Mouse (Mus musculus): ENCODE measurements around the gene Acaca.
"Not testable (repeated sequence)": the region's sequence is repeated elsewhere in the genome, so short reads cannot be mapped to it uniquely, and the experiment has no call there.

Acaca gene

GRCm38 (mm10) chr11:84332860-84333259 is 203.4 kb downstream of the Acaca start:
- no peak for DNase-seq (ENCODE audit: low spot score)

DNA sequence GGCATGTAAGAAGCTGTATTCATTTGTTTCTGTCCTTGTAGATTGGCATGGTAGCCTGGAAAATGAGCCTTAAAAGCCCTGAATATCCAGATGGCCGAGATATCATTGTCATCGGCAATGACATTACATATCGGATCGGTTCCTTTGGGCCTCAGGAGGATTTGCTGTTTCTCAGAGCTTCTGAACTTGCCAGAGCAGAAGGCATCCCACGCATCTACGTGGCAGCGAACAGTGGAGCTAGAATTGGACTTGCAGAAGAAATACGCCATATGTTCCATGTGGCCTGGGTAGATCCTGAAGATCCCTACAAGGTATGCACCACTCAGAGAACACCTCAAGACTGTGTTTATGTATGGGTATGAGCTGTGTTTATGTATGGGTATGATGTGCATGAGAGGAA is 208.8 kb downstream of the Acaca start:
- DNase-seq (ENCODE audit: low spot score), result not testable (repeated sequence)

- DNase-seq (ENCODE audit: low spot score), result no peak
Measured at GRCm38 (mm10) chr11:84340630-84341029, 211.2 kb downstream of the Acaca start.

DNA sequence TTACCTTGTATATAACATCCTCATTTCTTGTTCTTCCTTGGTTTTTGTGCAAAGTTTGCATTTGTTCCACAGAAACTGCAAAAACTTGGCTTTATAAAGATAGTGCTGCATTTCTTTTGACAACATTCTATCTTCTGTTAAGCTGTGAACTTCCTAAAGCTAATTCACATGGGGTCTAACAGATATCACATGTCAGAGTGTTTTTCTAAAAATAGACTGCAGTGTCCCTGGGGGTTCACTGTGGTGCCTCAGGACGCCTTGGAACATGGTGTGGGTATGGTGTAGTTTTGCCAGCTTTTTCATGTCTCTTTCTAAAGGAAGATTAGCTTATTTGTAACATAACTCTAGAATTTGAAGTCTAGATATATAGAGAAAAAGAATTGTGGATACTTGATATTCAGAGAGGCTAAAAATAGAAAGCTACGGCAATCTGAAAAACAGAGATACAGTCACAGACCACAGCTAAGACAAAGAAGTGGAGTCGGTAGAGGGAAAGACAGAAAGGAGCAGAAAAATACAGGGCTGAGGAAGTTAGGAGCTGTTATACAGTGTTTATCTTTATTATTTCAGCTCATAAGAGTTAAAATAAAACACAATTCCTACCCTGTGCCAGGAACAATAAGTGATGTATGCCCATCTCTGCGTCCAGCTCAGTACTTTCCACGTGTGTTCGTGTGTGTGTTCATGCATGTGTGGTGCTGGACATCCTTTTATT is 215.2 kb downstream of the Acaca start:
- no peak for DNase-seq (ENCODE audit: low spot score)

GRCm38 (mm10) chr11:84347766-84348165 is 218.3 kb downstream of the Acaca start:
- DNase-seq (ENCODE audit: low spot score), result no peak

GRCm38 (mm10) chr11:84348843-84349825 is 219.7 kb downstream of the Acaca start:
- DNase-seq (ENCODE audit: low spot score), result no peak

- no peak for DNase-seq (ENCODE audit: low spot score)
Measured at GRCm38 (mm10) chr11:84351150-84351549, 221.7 kb downstream of the Acaca start.

DNA sequence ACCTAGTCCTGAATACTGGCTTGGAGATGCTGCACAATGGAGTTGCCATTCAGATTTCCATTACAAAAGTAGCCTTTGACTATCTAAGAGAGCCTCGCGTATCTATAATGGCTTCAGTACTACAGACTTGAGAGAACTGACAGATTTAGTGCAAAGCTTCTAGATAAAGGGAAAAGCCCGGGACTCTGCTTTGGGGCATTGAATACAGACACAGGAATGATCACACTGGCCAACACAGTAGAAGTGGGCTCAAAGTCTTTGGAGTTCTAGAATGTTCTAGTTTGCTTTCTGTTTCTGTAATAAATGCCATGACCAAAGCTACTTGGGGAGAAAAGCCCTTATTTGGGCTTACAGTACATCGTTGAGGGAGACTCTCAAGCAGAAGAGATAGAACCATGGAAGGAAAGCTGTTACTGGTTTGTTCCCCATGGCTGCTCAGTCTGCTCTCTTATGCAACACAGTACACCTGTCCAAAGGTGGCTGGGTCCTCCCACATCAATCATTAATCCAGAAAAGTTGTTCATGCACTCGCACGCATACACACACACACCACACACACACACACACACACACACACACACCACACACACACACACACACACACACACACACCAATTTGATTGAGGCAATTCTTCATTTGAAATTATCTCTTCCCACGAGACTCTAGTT is 223.7 kb downstream of the Acaca start:
- DNase-seq (ENCODE audit: low spot score), result no peak

GRCm38 (mm10) chr11:84357304-84357703 is 227.8 kb downstream of the Acaca start:
- DNase-seq (ENCODE audit: low spot score), result no peak

- no peak for DNase-seq (ENCODE audit: low spot score)
Measured at GRCm38 (mm10) chr11:84357771-84358170, 228.3 kb downstream of the Acaca start.

GRCm38 (mm10) chr11:84361551-84361950 is 232.1 kb downstream of the Acaca start:
- DNase-seq (ENCODE audit: low spot score), result no peak

- no peak for DNase-seq (ENCODE audit: low spot score)
Measured at GRCm38 (mm10) chr11:84362633-84363243, 233.3 kb downstream of the Acaca start.

DNA sequence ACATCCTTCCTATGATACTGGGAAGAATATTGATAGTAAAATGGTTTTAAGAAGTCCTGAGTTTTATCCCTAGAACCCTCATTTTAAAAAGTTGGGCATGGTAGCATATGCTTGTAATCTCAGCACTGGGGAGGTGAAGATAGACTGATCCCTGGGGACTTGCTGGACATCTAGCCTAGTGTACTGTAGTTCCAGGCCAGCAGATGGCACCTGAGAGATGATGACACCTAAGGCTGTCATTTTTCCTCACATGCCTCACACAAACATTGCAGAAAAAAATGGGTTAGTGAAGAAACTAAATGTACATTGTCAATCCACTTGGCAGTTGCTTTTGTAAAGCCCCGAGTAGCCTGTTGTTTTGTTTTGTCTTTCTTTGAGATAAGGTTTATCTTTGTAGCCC is 235.8 kb downstream of the Acaca start:
- no peak for DNase-seq (ENCODE audit: low spot score)

DNA sequence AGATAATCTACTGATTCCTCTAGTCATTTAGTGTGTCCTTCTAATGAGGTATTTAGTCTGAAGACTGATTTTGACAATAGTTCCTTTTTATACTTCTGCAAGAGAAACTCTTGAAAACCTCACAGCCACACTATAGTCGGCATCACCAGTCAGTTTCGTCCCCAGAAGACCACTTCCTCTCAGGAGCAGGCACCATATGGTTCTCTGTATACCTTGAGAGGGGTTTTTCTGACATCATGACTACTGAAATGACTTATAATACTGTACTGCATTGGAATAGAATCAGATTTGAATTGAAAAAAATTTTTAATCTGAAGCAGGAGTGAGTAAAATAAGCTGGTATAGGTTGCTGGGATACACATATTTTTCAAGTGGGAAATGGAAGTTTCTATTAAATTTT is 239.4 kb downstream of the Acaca start:
- no peak for DNase-seq (ENCODE audit: low spot score)

- DNase-seq (ENCODE audit: low spot score), result no peak
Measured at GRCm38 (mm10) chr11:84373122-84373521, 243.7 kb downstream of the Acaca start.

DNA sequence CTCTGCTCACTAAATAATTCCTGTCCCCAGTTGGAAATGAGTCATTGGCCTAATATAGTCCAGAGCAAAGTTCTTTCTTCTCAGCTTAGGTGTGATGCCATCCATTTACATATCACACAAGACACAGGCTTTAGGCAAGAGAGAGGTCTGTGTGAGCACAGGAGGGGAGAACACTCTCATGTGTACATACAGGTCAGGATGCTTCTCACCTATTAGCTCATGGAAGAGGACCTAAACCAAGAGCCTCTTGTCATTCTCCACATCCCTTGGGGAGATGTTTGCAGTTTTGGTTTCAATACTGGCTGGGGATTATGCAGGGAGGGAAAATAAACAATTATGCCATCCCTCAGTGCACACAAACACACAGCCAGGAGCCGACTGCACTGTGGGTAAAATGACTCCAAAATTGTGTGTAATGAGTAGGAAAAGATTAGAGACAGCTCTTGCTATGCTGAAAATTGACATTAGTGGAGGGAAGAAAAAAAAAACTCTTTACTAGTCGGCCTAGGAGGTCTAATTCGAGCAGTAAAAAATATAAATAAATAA is 246.6 kb downstream of the Acaca start:
- no peak for DNase-seq (ENCODE audit: low spot score)

DNA sequence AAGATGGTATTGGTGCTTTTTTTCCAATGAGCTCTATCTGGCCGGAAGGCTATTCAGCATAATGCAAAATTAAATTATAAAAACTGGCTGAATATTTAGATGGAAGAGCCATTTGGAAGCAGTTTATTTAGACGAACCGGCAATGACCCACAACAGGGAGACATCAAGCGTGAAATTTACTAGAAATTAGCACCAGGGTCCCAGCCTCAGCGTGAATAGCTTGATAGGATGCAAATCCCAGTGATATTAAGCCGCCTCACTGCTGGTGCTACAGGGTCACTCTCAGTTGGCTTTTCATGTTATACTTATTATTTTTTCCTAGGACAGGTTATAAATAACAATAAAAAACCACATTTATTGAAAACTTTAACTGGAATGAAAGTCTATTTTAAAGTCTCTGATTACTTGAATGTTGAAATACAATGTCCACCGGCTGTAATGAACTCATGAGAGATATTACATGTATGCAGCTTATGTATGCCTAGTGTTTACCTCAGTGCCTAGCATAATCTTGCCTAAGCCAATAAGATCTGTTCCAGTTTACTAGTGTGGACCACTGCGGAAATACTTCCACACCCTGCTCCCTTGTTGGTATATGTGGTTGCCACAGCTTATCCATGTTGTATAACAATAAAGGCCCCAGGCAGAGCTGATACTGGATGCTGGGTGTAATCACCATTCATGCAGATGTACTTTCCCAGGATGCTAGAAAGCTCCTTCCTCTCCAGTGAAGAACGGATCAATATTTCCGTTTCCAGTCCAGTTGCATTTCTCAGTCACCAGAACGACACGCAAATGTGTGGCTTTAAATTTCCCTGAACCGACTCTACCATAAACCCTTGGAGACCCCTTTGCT is 247.3 kb downstream of the Acaca start:
- DNase-seq (ENCODE audit: low spot score), result peak; percentile 58

- DNase-seq (ENCODE audit: low spot score), result peak; percentile 80
Measured at GRCm38 (mm10) chr11:84382450-84382849, 253.0 kb downstream of the Acaca start.

DNA sequence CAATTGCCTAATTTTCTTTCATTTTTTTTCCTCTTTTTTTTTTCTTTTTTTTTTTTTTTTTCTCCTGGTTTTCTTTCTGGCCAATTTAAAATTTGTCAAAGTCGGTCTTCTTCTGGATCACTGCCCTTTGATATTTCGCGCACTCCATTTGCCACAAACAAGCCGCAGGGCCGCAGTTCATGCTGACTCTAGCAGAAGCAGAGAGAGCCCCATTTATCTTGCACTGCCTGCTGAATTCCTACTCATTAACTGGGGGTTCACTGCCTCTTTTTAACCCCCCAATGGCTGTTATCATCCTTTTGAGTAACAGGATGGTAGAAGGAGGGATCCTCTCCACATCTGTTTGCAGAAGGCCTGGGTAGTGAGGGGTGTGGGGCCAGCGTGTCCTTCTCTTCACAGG is 254.4 kb downstream of the Acaca start:
- DNase-seq (ENCODE audit: low spot score), result peak; percentile 67

DNA sequence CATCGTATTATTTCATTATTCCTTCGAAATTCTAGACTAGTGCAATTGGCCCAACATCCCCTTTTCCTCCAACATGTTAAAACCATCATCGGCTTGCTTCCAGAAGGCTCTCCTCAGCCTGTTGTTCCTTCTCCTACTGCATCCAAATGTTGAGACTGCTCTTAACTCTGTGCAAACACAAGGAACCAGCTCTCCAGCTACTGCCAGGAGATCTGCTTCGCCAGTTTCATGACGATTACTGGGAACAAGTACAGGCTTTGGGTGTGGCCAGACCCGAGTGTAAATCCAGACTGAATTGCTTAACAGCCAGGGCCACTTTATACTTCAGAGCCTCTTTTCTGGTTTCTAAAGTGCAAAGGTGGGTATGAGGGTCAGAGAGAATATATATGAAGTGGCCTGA is 259.9 kb downstream of the Acaca start:
- no peak for DNase-seq (ENCODE audit: low spot score)

- no peak for DNase-seq (ENCODE audit: low spot score)
Measured at GRCm38 (mm10) chr11:84391126-84391525, 261.7 kb downstream of the Acaca start.
